Mouse (Mus musculus) urinary bladder, postnatal 0 days (tissue): ENCODE data around the gene Ly86. TPM values are rescaled to one million over a fixed set of nuclear protein-coding genes. Genes with fewer than 3 reads are reported as not detected.

Experiments used
- polyA plus RNA-seq: library from polyadenylated mRNA; unstranded; fragments of >200 nt; fragmentation: Nextera tagmentation; extraction: Ambion mirVana; gene quantifications from 2 replicates; pipeline ENCODE4 v1.2.1, GENCODE M21; 2015

Gene Ly86
- 4.4 and 10.5 TPM in 2 replicates for polyA plus RNA-seq

DNA sequence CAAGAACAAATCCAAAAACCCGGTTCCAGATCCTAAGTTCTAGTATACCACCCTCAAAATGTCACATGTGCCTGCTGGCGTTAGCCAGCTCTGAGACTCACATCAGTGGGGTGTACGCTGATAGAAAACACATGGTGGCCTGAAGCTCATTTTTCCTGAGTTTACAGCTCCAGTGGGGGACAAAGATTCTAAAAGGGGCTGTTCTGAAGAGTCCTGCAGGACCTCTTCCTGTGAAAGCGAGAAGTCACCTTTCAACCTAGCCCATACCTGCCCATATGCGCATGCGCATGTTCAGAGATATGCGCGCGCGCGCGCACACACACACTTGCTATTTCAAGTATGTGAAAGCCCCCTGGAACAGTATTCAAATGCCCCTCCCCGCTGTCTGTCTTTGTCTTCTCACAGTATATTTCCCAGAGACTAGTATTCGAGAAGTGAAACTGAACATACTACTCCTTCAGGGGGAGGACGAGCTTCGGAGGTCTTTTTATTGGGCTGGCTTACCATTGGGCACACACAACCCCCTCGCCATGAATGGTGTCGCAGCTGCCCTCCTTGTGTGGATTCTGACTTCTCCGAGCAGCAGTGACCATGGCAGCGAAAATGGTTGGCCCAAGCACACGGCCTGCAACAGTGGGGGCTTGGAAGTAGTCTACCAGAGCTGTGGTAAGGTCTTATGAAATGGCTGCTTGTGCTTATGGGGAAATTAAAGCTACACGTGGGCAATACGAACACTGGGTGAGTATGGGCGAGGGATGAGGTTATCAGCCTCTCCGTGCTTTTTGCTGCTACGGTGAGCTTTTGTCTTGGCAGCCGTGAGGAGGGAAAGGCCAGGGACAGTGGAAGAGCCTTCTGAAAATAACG is at the start of gene Ly86:
Ly86 (plus strand) TSS at position 300 of the 864 bp plus-strand sequence.

